Mouse (Mus musculus): Measurements from ENCODE around the gene Wdr77. TPM values are rescaled to one million over a fixed set of nuclear protein-coding genes. Genes with fewer than 3 reads are reported as not detected.
"Not testable (repeated sequence)": the region's sequence is repeated elsewhere in the genome, so short reads cannot be mapped to it uniquely, and the experiment has no call there.

Wdr77 gene
- total RNA-seq (2021): 62.1 and 76.4 TPM in 2 replicates
- long read RNA-seq, experiment 1, transcript Wdr77-201 (10 exons, 3,682 nt): major isoform, 88 of 101 reads
- long read RNA-seq, experiment 1, partial matches to known transcripts: 4 of 101 reads
- long read RNA-seq, experiment 1, other reads (novel, unspliced or antisense): 9 of 101 reads
- long read RNA-seq, experiment 2, transcript Wdr77-201 (10 exons, 3,682 nt): major isoform, 42 of 55 reads
- long read RNA-seq, experiment 2, partial matches to known transcripts: 1 of 55 reads
- long read RNA-seq, experiment 2, other reads (novel, unspliced or antisense): 12 of 55 reads

DNA sequence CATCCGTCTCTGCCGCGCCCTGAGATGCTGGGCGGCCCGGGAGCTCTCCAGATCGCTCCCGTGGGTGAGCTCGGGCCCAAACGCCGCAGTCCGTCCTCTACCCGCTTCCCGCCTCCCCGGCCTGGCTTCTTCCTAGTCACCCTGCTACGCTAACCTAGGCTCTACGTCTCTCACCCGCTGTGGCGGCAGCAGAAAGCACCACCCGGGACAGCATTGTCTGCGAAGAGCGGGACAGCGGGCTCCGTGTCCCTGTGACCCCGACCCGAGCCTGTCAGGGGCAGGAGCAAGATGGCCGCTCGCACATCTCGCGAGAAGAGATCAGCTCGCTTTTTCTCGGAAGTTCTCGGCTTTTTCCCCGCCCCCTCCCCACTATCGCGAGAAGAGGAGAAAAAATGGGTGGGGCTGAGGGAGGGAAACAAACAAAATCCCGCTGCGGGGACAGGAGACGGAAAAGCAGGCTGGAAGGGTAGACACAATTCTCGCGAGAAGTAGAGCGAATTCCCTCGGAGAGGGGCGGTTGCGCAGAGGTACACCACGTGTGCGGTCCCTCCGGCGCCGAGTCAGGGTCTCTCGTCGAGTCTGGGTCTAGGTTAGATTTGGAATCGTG, at the start of gene Wdr77:
Gene Wdr77 (plus strand): TSS at position 396 of the 607 bp plus-strand sequence.
- peak; percentile 97 for DNase-seq

DNA sequence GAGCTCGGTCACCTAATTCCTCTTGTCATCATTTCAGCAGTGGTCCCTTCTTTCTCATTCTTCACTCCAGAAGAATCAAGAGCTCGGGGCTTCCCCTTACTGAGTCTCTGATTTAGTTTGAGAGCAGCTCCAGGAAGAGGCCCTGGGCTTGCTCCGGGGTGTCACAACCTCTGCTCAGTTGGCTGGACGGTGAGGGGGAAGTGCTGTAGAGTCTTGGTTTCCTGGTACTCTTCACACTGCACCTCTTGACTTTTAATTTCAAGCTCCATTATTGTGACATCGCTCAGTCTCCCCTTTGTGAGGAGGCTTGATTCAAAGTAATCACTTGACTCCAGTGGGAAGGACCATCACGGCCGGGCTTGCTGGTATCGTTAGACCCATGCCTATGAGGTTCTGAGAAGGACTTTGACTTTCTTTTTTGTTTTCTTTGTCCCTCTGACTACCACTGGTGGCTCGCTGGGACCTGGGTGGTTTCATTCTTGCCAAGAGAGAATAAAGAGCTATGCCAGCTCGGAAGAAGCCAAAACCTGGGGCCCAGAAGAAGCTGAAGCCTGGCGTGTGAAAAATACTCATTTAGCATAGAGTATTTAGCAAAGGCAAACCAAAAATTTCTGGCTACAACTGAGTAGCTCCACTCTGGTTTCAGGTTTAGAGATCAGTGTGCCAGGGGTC, 48.5 kb upstream of the Wdr77 start:
- DNase-seq: peak; percentile 27

- DNase-seq: peak; percentile 27
Observed at GRCm38 (mm10) chr3:105912097-105912880, 46.9 kb upstream of the Wdr77 start.

DNA sequence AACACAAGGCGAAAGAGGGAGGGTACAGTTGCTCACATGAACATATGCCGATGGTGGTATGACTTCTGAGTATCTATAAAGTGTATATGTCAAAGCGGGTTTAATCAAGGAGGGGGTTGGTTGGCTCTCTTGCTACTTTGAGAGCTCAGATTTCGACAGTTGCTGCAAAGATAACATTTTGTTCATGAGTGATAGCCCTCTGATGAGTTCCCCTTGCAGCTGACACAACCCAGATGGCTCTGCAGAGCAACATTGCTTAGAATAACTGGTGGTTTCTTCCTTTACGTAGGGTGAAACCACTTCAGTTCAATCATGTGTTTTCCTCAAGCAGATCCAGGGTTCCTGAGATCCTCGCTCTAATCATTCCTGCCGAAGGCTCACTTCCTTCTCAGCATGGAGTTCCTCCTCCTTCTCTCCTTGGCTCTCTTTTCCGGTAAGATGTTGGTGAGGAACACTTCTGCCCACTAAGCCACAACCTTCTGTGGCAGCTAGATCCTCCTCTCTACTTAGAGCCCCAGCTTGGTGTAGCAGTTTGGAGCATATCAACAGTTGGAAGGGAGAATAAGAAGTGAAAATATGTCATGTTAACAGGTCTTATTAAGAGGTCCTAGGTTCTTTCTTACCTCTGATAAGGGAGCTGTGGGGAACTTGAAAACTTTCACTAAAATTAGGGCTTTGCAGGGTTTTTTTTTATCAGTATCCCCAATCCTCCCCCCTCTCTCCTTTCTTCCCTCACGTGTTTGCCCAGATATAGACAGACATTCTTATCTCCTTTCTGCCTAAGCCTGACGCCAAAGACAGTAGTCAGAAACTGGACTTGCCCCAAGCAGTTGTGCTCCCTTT, 45.1 kb upstream of the Wdr77 start:
- no peak for DNase-seq

DNA sequence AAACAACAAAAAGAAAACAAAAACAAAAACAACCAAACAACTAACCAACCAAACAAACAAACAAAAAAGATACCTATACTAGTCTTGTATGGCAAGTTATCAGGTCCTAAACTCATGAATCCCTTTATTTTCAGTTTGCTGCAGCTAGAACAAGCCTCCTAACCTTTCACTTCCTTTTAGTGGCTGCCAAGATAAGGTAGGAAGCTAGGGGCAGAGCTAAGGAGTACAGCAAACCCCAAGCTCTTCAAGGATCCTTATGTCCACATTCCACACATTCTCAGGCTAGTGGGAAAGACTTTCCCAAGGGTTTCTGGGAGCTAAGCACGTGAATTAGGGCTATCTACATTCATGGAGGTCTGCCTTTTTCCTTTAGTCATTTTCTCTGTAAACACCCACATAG, 43.9 kb upstream of the Wdr77 start:
- no peak for DNase-seq

GRCm38 (mm10) chr3:105916455-105916854, 42.7 kb upstream of the Wdr77 start:
- DNase-seq: not testable (repeated sequence)

DNA sequence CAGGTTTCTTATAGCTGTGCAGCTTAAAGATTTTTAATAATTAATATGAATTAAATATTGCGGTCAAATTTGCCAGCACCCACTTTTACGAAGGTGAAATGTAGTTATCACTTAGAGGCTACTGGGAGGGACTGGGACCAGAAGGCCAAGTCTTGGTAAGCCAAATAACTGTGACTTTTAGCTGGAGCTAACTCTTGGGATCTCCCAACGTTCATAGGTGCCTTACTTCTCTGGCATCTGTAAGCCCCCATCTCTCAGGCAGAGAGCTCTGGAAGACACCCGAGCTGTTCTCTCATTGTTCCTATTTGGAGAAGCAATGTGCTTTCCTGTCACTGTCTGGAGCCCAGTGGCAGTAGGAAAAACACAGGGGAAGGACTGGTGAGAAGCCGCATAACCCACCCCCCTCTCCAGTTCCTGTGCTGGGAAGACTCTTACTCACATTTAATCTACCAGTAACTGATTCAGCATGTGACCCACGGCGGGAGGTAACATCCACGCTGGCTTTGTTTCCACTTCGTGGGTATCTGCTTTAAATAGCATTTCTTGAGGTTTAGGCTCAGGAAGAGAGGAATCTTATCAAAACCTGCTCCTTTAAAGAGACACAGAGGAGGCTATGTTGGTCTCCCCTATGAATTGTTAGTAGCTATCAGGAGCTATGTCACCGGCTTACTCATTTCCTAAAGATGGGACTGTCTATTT, 41.4 kb upstream of the Wdr77 start:
- DNase-seq: no peak

DNA sequence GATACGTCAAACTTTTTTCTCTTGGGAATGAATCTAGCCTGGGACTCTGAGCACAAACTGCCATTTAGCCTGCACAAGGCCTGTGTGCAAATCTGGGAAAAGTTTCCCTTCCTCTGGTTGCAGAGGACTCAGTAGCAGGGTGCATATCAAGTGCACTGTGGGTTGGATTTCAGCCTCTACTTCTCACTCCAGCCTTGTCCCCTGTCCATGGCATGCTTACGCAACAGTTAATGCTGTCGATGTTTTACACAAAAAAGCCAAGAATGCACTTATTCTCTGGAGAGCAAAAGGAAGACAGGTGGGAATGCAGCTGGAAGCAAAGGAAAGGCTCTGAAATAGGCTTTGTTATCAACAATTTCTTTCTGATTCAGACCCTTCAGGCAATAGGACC, 40.8 kb upstream of the Wdr77 start:
- no peak for DNase-seq

- not testable (repeated sequence) for DNase-seq
Observed at GRCm38 (mm10) chr3:105920743-105921142, 38.4 kb upstream of the Wdr77 start.

GRCm38 (mm10) chr3:105921959-105922358, 37.2 kb upstream of the Wdr77 start:
- no peak for DNase-seq

- DNase-seq: no peak
Observed at GRCm38 (mm10) chr3:105924616-105925015, 34.6 kb upstream of the Wdr77 start.

GRCm38 (mm10) chr3:105927561-105928194, 31.5 kb upstream of the Wdr77 start:
- DNase-seq: no peak

DNA sequence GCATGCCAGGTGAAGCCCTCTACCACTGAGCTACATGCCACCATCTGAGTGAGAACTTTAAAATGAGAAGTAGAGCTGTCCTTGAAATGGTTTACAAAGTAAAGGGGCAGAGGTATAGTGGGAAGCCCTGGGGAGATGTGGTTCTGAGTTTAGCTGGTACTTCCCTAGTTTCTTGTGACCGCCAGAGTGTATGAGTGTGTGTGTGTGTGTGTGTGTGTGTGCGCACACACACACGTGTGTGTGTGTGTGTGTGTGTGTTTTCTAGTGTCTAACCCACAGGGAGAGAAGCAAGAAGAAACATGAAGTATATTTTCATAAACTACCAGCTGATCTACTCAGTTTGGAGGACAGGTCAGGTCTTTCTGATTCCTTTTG, 31.0 kb upstream of the Wdr77 start:
- no peak for DNase-seq

DNA sequence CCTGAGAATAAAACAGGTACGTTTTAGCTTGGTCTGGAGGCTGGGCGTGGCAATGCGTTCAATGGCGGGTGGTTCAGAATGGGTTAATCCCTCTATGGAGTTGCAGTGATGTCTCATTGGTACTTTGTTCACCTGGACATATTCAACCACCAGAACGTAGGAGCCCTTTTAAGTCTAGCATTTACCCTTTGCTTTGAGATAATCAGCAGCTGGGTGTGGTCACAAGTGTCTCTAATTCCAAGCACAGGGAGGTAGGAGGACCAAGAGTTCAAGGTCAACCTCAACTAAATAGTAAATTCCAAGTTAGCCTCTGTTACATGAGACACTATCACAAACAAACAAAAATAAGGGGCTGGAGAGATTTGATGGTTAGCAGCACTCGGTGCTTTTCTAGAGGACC, 30.4 kb upstream of the Wdr77 start:
- DNase-seq: no peak

DNA sequence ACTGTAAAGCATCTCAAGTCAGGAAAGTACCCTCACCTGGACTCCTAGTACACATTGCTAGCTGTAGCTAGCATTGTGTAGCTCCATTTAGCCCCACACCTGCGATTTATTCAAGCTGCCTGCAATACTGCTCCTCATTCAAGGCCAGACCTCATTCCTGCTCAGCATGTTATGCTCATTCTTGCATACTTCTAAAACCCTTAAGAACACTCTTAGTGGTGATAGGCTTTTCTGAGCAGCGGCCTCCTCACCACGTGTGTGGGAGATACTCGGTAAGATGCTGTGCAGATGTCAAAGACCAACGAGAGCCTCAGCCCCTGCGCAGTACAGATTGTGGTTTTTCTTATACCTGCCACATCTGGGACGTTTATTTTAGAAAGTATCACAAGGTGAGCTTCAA, 29.3 kb upstream of the Wdr77 start:
- no peak for DNase-seq

- no peak for DNase-seq
Observed at GRCm38 (mm10) chr3:105931095-105931494, 28.1 kb upstream of the Wdr77 start.

- no peak for DNase-seq
Observed at GRCm38 (mm10) chr3:105932240-105933071, 26.7 kb upstream of the Wdr77 start, which contains the start of gene I830077J02Rik. Gene I830077J02Rik, minus strand, starts transcription at chr3:105932664.

DNA sequence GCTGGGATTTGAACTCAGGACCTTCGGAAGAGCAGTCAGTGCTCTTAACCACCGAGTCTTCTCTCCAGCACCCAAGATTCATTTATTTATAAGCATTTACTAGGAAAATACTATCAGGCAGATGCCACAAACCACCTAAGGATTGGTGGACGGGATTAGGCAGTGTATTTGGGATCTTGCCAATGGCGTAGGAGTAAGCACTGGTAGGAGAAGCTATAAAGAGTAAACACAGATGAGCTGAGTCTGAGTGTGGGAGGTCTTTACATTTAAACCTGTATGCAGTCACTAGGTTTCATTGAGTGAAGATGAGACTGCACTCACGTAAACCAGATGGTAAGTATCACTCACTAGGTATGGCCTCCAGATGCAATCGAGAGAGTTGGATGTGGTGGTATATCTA, 25.2 kb upstream of the Wdr77 start:
- no peak for DNase-seq

GRCm38 (mm10) chr3:105935033-105935432, 24.1 kb upstream of the Wdr77 start:
- DNase-seq: peak; percentile 78

- DNase-seq: no peak
Observed at GRCm38 (mm10) chr3:105936111-105936510, 23.1 kb upstream of the Wdr77 start.

Data from adrenal gland, postnatal 14 days (tissue).